Mouse (Mus musculus): ENCODE measurements around the gene Bcas1. TPM values are rescaled to one million over a fixed set of nuclear protein-coding genes. Genes with fewer than 3 reads are reported as not detected.
"Not testable (repeated sequence)": the region's sequence is repeated elsewhere in the genome, so short reads cannot be mapped to it uniquely, and the experiment has no call there.

The Bcas1 gene
- 1 to 10 TPM; 3.0 to 4.4 TPM for polyA plus RNA-seq (2017; shearing (Covaris generic))

DNA sequence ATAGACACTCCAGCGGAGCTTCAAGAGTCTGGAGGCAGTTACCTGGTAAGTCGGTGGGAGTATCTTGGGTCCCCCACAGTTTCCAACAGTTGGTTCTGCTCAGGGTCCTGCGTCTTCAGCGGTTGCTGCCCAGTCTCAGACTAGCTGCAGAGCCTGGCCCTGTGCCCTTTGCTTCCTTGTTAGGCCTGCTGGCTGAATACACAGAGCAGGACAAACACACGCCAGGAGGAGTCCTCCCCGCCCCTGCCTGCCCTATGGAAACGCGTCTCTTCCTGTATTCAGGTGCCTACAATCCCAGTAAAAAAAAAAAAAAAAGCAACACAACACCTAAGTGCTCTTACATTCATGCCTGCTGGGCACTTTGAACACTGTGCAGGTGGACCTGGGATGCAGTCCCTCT is at the start of gene Bcas1:
TSS of gene Bcas1 (minus strand) at position 142 of the 400 bp plus-strand sequence.
- ATAC-seq: no peak

DNA sequence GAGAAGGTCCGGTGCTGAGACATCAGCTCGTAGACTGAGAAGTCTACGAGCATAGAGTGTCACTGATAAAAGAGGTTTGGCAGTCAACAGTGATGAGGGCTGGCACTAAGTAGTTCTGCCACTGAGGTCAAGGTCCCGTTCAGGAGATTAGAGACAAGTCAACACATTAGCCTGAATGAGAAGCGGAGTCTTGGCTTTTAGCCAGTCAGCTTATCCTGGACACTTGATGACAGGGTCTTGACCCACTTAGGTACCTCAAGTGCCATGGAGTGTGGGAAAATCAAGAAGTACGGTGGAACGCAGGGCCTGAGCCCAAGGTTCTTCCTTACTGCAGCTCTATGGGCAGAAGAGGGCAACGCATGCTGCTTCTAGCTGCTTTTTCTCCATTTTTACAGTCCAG is 49.0 kb upstream of the Bcas1 start:
- ATAC-seq: no peak

DNA sequence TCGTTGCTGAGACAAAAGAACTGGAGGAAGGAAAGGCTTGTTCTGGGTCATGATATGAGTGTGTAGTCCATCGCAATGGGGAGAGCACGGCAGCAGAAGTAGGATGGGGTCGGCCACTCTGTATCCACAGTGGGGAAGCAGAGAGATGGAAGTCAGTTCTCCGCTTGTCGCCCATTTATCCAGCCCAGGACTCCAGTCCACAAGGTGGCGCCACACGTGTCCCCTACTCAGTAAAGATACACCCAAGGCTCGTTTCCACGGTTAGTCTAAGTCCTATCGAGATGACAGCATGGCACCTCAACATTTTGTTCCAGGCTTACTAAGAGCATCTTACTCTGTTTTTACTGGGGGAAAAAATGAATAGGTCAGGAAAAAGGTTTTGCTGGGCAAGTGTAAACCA is 48.6 kb upstream of the Bcas1 start:
- ATAC-seq: no peak

- no peak for ATAC-seq
These were observed 47.5 kb upstream of the Bcas1 start for GRCm38 (mm10) chr2:170475164-170475563.

GRCm38 (mm10) chr2:170474125-170474524 is 46.5 kb upstream of the Bcas1 start:
- ATAC-seq: no peak

- no peak for ATAC-seq
These were observed 42.9 kb upstream of the Bcas1 start for GRCm38 (mm10) chr2:170470591-170470990.

DNA sequence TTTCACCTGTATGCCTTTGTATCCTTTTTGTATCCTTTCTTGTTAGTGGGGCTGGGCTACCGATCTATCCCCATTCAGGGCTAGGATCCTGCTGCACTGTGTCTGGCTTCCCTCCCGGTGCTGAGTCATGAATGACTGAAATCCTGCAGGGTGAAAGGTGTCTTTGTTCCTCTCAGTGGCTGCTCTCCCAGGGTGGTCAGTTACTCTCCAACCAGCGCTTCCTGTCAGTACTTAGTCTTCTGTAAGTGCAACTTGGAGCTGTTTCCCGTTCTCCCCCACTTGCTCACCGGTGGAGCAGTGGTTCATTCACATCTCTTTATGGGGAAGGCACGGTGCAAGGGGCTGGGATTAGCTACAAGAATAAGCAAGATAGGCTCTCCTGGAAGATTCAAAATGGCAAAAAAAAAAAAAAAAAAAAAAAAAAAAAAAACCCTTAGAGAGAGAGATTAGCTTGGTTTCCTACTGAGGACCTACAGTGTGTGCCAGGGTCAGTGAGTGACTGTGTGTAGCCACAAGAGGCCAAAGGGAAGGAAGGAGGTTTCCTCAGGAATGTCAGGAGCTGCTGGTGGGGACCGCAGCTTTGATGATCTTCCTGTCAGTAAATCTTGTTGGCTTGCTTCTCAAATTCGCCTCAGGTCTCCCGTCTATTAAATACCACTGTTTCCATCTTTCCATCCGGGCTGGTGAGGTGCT is 42.1 kb upstream of the Bcas1 start:
- ATAC-seq: no peak

GRCm38 (mm10) chr2:170468009-170468408 is 40.4 kb upstream of the Bcas1 start:
- ATAC-seq: no peak

GRCm38 (mm10) chr2:170464817-170465216 is 37.2 kb upstream of the Bcas1 start:
- no peak for ATAC-seq

- no peak for ATAC-seq
These were observed 34.0 kb upstream of the Bcas1 start for GRCm38 (mm10) chr2:170461652-170462051.

DNA sequence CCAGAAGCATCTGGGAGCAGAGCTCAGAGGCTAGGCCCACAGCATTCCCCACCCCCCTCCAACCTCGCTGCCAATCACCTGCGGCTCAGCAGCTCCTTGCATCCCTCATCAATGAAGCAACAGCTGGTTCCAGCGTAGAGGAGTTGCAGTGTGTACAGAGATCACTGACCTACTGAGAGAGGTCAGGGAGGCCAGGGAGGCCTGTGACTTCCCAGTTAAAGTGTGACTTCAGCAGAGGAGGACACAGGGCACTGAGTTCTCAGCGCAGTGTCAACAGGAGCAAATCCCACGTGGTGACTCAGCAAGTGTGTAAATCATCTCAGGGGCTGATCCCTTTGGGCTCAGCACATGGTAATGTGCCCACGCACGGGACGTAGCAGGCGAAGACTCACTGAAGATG is 32.2 kb upstream of the Bcas1 start:
- ATAC-seq: no peak

DNA sequence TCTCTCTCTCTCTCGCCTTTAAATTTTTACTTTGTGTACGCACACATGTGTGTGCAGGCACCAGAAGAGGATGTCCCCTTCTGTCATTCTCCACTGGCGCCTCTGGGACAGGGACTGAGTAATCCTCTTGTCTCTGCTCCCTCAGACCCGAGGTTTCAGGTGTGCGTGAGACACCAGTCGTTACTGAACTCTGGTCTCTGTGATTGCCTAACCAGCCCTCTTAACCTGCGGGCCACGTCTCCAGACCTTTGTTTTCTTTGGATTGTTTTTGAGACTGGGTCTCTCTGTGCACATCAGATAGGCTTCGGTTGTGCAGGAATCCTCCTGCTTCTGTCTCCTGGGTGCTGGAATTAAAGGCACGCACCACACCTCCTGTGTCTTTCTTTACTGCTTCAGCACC is 31.5 kb upstream of the Bcas1 start:
- no peak for ATAC-seq

- ATAC-seq: not testable (repeated sequence)
These were observed 26.2 kb upstream of the Bcas1 start for GRCm38 (mm10) chr2:170453809-170454208.

- ATAC-seq: no peak
These were observed 23.3 kb upstream of the Bcas1 start for GRCm38 (mm10) chr2:170450933-170451332.

DNA sequence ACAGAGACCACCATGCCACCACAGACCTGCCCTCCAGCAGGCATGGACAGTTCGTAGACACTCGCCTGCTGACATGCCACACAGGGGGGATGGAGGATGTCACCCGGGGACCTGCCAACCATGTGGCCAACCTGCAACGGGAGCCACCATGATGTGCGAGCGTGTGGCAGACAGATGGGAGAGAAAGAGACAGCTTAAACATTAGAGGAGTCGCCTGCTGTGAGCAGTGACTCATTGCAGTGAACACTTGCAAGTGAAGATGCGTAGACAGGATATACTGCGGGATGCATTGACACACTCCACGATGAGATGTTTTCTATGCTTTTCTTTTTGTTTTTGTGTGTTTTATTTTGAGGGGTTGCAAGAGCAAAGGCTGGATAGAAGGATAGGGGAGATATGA is 20.0 kb upstream of the Bcas1 start:
- ATAC-seq: no peak

- ATAC-seq: no peak
These were observed 19.3 kb upstream of the Bcas1 start for GRCm38 (mm10) chr2:170446843-170447383.

- no peak for ATAC-seq
These were observed 18.2 kb upstream of the Bcas1 start for GRCm38 (mm10) chr2:170445861-170446260.

- no peak for ATAC-seq
These were observed 14.9 kb upstream of the Bcas1 start for GRCm38 (mm10) chr2:170442535-170442934.

GRCm38 (mm10) chr2:170438782-170439181 is 11.1 kb upstream of the Bcas1 start:
- ATAC-seq: no peak

DNA sequence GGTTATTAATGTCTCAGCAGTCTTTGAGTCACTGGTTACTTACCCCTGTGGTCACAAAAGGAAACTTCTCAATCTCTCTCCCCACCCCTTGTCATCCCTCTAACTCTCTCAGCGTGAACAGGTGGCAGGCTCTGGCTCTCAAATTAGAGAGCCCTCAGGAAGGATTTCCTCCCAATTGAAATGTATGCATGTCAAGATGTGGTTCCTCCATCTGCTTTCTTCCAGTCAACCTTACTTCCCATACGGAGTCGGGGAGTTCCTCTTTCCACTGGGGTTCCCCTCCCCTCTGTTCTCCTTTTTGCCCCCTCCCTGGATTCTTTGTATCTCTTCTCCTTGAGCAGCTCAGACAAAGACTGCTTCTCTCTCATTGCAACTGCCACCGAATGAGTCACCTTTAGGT is 8.6 kb upstream of the Bcas1 start:
- no peak for ATAC-seq

DNA sequence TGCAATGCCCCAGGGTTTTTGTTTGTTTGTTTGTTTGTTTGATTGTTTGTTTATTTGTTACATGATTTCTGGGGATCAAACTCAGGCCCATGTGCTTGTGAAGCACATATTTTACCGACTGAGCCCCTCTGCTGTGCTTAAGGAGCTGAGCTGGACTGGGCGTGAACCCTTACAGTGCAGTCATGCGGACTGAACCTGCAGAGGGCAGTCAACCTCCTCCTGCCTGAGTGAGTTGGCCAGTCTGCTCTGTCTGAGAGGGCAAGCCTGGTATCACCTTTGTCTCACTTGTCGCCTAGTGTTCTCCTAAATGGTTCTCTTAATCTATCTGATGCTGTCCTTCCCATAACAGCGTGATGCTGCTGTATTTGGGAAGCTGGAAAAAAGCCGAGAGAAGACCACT is 4.5 kb upstream of the Bcas1 start:
- ATAC-seq: no peak

- ATAC-seq: no peak
These were observed 1.3 kb upstream of the Bcas1 start for GRCm38 (mm10) chr2:170428966-170429365.

DNA sequence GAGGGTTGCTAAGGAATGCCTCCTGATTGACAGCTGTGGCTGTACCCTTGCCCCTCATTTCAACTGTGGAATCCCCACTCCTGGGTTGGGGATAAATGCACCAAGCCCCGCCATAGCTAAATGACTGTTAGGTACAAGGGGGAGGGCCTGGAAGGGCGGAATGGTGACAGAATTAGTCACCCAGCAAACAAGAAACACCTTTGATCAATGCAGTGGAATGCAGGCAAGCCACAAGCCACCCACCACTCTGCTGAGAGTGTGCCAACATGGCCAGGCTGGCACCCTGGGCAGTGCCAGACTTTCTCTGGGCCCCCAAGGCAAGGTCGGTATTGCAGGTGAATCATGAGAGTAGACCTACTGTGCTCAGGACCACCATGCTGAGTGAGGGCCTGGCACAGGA is 3.5 kb downstream of the Bcas1 start:
- ATAC-seq: no peak

DNA sequence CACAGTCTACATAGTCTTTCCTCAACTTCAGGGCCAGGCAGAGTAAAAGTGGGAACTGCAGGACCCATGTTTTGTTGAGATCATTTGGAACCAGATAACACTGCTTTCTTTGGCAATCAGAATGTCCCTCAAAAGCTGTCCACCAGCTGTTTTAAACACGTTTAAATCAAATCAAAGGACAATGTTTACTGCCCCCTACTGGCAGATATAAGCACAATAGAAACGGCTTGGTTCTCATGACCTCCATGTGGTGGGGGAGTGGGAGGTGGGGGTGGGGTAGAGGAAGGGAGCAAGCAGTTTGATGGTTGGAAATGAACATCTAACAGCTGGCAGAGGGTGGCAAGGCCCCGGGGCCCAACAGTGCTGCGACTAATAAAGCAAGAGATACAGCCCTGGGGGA is 5.7 kb downstream of the Bcas1 start:
- ATAC-seq: no peak

GRCm38 (mm10) chr2:170418748-170419147 is 8.9 kb downstream of the Bcas1 start:
- no peak for ATAC-seq

Data from activated CD4-positive, CD25-positive, alpha-beta regulatory T cell, adult 4 months (primary cell).